Mouse (Mus musculus): ENCODE results near the gene Mettl21a. TPM values are rescaled to one million over a fixed set of nuclear protein-coding genes. Genes with fewer than 3 reads are reported as not detected.
"Not testable (repeated sequence)": the region's sequence is repeated elsewhere in the genome, so short reads cannot be mapped to it uniquely, and the experiment has no call there.

Gene Mettl21a
- total RNA-seq, 2 experiments from 2014 or later = 9.8 to 10.1 TPM

GRCm38 (mm10) chr1:64616076-64616475 is 966 bp downstream of the Mettl21a start:
- no peak for DNase-seq (ENCODE audit: low spot score in 2 of 2)
- intact Hi-C loops (cut with DNase I) = loop anchor here (2.0 to 10.0 kb wide), 5 partner anchors 83 to 951 kb away; partner anchors contain the start of genes 4933402D24Rik and Creb1

GRCm38 (mm10) chr1:64615531-64615991 is 1.5 kb downstream of the Mettl21a start:
- intact Hi-C loops (cut with DNase I) = loop anchor here (10.0 kb wide), 3 partner anchors 389 to 951 kb away; partner anchors contain the start of gene 4933402D24Rik
- no peak for DNase-seq (ENCODE audit: low spot score in 2 of 2)

DNA sequence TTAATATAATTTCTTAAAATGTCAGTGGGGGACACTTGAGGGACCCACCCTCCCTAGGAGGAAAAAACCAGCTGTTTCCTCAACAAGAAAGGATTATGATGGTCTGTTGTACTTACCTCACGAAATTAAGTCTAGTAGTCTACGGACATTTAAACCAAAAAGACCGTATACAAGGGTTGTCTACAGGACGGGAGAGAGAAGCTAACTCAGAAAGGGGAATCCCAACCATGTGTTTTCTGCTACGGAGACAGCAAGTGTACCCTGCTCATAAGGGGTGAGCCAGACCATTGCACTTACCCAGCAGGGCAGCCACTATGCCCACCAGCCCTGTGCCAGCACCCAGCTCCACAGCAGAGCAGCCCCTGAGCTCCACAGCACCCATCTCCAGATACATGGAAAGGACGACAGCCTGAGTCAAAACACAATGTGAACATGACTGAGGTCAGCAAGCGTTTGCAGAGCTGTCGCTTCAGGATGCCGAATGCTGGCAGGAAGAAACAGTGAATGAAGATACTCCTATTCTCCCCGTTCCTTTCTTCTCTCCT is 2.2 kb downstream of the Mettl21a start:
- DNase-seq (ENCODE audit: low spot score in 2 of 2) = no peak
- intact Hi-C loops (cut with DNase I) = loop anchor here (10.0 kb wide), 3 partner anchors 390 to 950 kb away; partner anchors contain the start of gene 4933402D24Rik

DNA sequence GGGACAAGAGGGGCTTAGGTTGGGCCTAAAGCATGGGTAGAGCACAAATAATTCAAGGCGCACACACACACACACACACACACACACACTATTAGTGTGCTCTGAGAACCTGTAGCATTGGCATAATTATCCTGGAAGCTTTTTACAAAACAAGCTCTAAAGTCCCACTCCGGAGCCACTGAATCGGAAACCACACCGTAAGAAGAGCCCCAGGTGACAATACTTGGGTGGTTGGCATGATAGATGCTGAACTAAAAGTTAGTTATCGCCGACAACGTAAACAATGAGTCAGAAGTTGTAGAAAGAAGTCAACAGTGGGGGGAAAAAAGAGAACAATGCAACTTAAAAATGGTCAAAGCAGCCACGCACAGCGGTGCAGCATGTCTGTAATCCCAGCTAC is 2.7 kb downstream of the Mettl21a start:
- no peak for DNase-seq (ENCODE audit: low spot score in 2 of 2)
- intact Hi-C loops (cut with DNase I) = loop anchor here (10.0 kb wide), 3 partner anchors 390 to 950 kb away; partner anchors contain the start of gene 4933402D24Rik

GRCm38 (mm10) chr1:64609976-64610375 is 7.1 kb downstream of the Mettl21a start:
- intact Hi-C loops (cut with DNase I) = loop anchor here (10.0 kb wide), 3 partner anchors 395 to 945 kb away; partner anchors contain the start of gene 4933402D24Rik
- DNase-seq (ENCODE audit: low spot score in 2 of 2) = no peak

- intact Hi-C loops (cut with DNase I) = no loop called here
- no peak for DNase-seq (ENCODE audit: low spot score in 2 of 2)
Measured at GRCm38 (mm10) chr1:64609145-64609544, 7.9 kb downstream of the Mettl21a start.

GRCm38 (mm10) chr1:64603381-64603780 is 13.7 kb downstream of the Mettl21a start:
- intact Hi-C loops (cut with DNase I) = no loop called here
- no peak for DNase-seq (ENCODE audit: low spot score in 2 of 2)

GRCm38 (mm10) chr1:64601242-64601842 is 15.7 kb downstream of the Mettl21a start:
- no peak for DNase-seq (ENCODE audit: low spot score in 2 of 2)

DNA sequence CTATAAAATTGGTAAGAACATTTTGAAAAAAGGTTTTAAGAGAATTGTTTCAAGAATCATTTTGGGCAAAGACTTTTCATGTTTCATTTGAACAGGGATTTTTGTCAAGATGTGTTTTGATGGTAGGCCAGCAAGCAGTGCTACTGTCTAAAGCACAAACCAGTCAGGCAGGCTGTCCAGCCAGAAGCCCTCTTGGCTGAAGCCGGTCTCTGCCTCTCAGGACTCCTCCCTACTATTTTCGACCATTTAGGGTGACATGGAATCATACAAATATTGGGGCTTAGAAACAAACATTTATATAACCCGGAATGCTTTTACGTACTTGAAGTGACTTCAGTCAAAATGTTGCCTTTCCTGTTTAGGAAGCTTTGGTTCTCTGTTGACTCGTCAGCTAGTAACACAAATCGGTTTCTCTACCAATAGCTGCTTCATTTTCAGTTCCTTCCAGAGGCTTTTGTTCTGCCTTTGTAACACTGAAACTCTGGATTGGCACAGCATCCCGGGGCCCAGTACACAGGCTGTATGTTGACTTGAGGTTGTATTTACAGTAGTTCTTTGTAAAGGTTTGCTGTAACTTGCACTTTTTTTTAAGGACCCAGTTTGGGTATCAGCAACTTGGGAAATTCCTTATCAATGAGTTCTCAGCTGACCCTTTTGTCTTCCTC is 16.5 kb downstream of the Mettl21a start:
- DNase-seq (ENCODE audit: low spot score in 2 of 2) = no peak
- intact Hi-C loops (cut with DNase I) = no loop called here

More at GRCm38 (mm10) chr1:64601242-64601842, 15.7 kb downstream of the Mettl21a start:
- intact Hi-C loops (cut with DNase I) = no loop called here

DNA sequence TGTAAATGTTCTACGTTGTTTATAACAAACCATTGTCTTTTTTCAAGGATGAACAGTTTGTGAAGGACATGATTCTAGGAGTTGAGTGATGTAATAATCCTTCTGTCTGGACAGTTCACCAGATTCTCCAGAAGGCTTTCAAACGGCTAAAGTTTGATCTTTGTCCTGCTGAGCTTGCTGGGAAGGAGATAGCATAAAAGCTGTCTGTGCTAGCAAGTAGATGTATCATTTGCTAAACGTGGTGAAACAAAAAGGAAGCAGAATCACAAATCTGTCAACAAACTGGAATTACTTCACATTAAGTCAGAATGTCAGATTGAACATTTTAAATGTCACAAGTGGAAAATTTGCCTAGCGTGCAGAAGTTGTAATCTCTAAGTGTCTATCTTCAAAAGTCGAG is 18.1 kb downstream of the Mettl21a start:
- intact Hi-C loops (cut with DNase I) = no loop called here
- no peak for DNase-seq (ENCODE audit: low spot score in 2 of 2)

DNA sequence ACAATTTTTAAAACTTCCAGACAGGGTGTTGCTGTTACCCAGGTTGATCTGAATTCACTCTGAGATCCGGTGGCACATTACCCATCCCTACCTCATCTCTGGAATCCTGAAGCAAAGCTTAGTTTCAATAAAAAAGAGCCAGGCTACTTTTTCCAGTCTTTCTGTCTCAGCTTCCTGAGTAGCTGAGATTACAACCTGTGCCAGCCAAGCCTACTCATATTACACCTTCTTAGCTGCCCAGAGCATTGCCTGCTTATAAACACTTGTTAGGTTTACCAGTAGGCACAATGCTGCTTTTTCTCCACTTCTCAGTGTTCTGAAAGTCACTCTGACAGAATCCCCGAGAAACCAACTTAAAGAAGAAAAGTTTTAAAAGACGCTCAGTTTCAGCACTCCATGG is 38.2 kb downstream of the Mettl21a start:
- intact Hi-C loops (cut with DNase I) = no loop called here
- DNase-seq (ENCODE audit: low spot score in 2 of 2) = no peak

- DNase-seq (ENCODE audit: low spot score in 2 of 2); intact Hi-C loops (cut with DNase I): not testable (repeated sequence)
Measured at GRCm38 (mm10) chr1:64577911-64578310, 39.1 kb downstream of the Mettl21a start.

DNA sequence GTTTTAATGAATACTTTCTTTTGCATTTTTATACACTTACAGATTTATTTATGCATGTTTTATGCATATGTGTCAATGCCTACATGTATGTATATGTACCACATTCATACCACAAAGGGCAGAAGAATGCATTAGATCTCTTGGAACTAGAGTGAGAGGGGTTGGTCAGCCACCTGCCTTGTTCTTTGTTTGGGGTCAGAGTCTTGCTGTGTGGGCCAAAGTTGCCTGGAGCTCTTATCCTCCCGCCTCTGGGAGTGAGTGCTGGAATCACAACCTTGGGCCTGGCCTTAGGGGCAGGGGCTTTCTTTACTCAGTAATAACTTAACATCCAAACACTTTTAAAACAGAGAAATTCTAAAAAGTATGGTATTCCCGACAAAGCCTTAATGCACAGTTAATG is 40.3 kb downstream of the Mettl21a start:
- no peak for DNase-seq (ENCODE audit: low spot score in 2 of 2)
- intact Hi-C loops (cut with DNase I) = no loop called here

DNA sequence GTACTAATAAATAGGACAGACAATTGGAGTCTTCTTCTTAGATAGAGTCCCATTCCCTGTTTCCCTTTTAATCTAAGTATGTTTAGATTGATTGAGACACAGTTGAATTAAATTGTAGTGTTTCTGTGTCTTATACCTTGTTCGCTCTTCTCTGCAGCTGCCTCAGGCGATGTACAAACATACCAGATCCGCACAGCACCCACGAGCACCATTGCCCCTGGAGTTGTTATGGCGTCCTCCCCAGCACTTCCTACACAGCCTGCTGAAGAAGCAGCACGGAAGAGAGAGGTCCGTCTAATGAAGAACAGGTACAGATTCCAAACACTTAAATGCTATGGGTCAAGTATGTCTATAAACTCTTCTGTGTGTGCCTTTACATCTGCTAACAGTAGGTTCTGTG is 41.0 kb downstream of the Mettl21a start:
- intact Hi-C loops (cut with DNase I) = no loop called here
- DNase-seq (ENCODE audit: low spot score in 2 of 2) = no peak

DNA sequence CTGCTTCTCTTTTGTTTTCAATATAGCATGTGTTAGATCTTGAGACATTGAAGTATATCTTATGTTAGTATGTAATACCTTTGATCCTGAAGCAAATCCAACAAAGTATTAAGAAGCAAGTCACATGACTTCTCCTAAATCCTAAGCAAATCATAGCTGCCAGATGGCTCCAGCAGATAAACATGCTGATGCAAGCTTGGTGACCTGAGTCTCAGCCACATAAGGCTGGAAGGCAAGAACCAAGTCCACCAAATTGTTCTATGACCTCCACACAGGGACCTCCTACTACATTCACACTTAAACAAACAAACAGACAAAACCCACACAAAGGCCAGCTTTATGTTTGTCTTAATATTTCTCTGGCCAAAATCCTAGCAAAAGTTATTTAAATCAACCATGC is 48.8 kb downstream of the Mettl21a start:
- intact Hi-C loops (cut with DNase I) = no loop called here
- no peak for DNase-seq (ENCODE audit: low spot score in 2 of 2)

- intact Hi-C loops (cut with DNase I) = no loop called here
- DNase-seq (ENCODE audit: low spot score in 2 of 2) = no peak
Measured at GRCm38 (mm10) chr1:64560105-64560504, 56.9 kb downstream of the Mettl21a start.

Other genes starting within 250 kb of the Mettl21a start
- gene Creb1, start 84.6 kb downstream of the Mettl21a start, total RNA-seq (2021) = 10 to 100 TPM; 45.1 to 56.0 TPM
- 10 to 100 TPM; 20.2 to 21.5 TPM for gene Ccnyl1, start 73.2 kb upstream of the Mettl21a start, total RNA-seq (2021)
- 1 to 10 TPM; 1.1 to 1.2 TPM for gene Fzd5, start 120.5 kb upstream of the Mettl21a start, total RNA-seq (2021)

Data from left cerebral cortex, postnatal 36 days (tissue).